ENCODE assay signal across 22 mouse cellular contexts in the genomic region with DNA sequence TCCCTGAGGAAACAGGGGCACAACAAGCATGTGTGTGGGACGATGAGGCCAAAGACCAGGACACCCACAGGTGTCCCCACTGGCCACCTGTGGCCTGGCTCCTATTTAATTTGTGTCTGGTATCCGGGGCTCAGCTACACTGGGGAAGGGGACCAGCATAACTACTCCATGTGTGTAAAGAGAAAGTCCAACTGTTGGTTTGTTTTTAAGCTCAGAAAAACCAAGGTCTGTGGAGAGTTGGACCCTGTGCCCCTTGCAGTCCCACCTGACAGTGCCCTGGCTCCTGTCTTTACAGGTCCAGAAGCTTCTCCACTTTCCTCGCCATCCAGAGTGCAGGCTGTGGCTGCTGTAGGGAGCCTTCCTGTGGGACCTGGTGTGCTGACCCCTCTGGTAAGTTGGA. TPM values are rescaled to one million over a fixed set of nuclear protein-coding genes. Genes with fewer than 3 reads are reported as not detected.
DNase-seq lines count a peak whose midpoint lies in the region; ATAC-seq lines count a peak whose summit lies in the region.
"Had no signal": no experiment of that assay in that cellular context is flagged by ENCODE, and none has a peak within 500 bp of the region (broad histone marks: within the 10 kb centered on the region; RNA-seq: fewer than 3 reads in every experiment).

A gene (plus strand): TSS at position 301 of the 400 bp plus-strand sequence.

- ATAC-seq in hindbrain, embryonic 14.5 days (ENCODE audit: low FRiP score): no peak
- ATAC-seq in hindbrain, embryonic 11.5 days (ENCODE audit: low FRiP score): no peak
- ATAC-seq in midbrain, embryonic 15.5 days (replicated peaks): no peak
- no peak for ATAC-seq in midbrain, embryonic 13.5 days
- ATAC-seq: liver, embryonic 12.5 days had no signal

- H3K9ac ChIP-seq in hindbrain, embryonic 14.5 days: no peak within 1 kb of the TSS
- no peak within 1 kb of the TSS for H3K9ac ChIP-seq in hindbrain, embryonic 11.5 days (ENCODE audit: low read depth, low read length)
- no peak within 1 kb of the TSS for H3K9ac ChIP-seq in midbrain, embryonic 15.5 days
- H3K9ac ChIP-seq in midbrain, embryonic 13.5 days (replicated peaks): no peak within 1 kb of the TSS
- H3K9ac ChIP-seq: embryonic facial prominence, embryonic 15.5 days; heart, embryonic 15.5 days; kidney, embryonic 15.5 days; liver, embryonic 12.5 days; lung, embryonic 14.5 days had no signal

- H3K9me3 ChIP-seq in hindbrain, embryonic 14.5 days (ENCODE audit: control insufficient read depth, low read length): peaks cover 8% of the 10 kb centered on the region; the same call in 1 of the 2 replicates
- H3K9me3 ChIP-seq in hindbrain, embryonic 11.5 days (ENCODE audit: control insufficient read depth, low read length): no peaks in the 10 kb centered on the region
- H3K9me3 ChIP-seq in midbrain, embryonic 15.5 days: 0 out of 2 replicates have a peak, but pooled peaks cover 6% of the 10 kb centered on the region
- peaks cover 5% of the 10 kb centered on the region; the same call in 1 of the 2 replicates for H3K9me3 ChIP-seq in midbrain, embryonic 13.5 days
- H3K9me3 ChIP-seq: embryonic facial prominence, embryonic 15.5 days; kidney, embryonic 15.5 days; liver, embryonic 12.5 days had no signal

- no peak for DNase-seq in hindbrain, embryonic 14.5 days (ENCODE audit: low spot score)
- no peak for DNase-seq in hindbrain, embryonic 11.5 days (ENCODE audit: low spot score)
- no peak for DNase-seq in layer of hippocampus, postnatal 25 days (ENCODE audit: extremely low spot score in 1 of 2, low spot score in 1 of 2)
- no peak for DNase-seq in left cerebral cortex, postnatal 4 days
- DNase-seq in retina, embryonic 14.5 days (ENCODE audit: low spot score): no peak
- DNase-seq: cerebellum, adult 18-20 months; embryo, embryonic 11 days; gastrocnemius, postnatal 14 days; heart, adult 2 months; lung, embryonic 14.5 days; lung, postnatal 4 days; spleen, adult 18-20 months had no signal

- H3K27ac ChIP-seq in hindbrain, embryonic 14.5 days: no peak within 1 kb of the TSS
- no peak within 1 kb of the TSS for H3K27ac ChIP-seq in hindbrain, embryonic 11.5 days (ENCODE audit: low read depth, low read length)
- no peak within 1 kb of the TSS for H3K27ac ChIP-seq in midbrain, embryonic 15.5 days
- no peak within 1 kb of the TSS for H3K27ac ChIP-seq in midbrain, embryonic 13.5 days
- H3K27ac ChIP-seq: embryonic facial prominence, embryonic 15.5 days; forebrain, embryonic 10.5 days; heart, adult 2 months; heart, embryonic 15.5 days; kidney, embryonic 15.5 days; liver, embryonic 12.5 days; midbrain, embryonic 10.5 days had no signal

- no peaks in the 10 kb centered on the region for H3K4me1 ChIP-seq in hindbrain, embryonic 14.5 days (replicated peaks; ENCODE audit: control insufficient read depth, insufficient read depth, low read length)
- H3K4me1 ChIP-seq in hindbrain, embryonic 11.5 days (replicated peaks; ENCODE audit: control insufficient read depth, insufficient read depth, low read length): no peaks in the 10 kb centered on the region
- no peaks in the 10 kb centered on the region for H3K4me1 ChIP-seq in midbrain, embryonic 15.5 days
- H3K4me1 ChIP-seq in midbrain, embryonic 13.5 days (replicated peaks): no peaks in the 10 kb centered on the region
- H3K4me1 ChIP-seq: embryonic facial prominence, embryonic 15.5 days; forebrain, embryonic 10.5 days; heart, embryonic 15.5 days; kidney, embryonic 15.5 days; liver, embryonic 12.5 days; midbrain, embryonic 10.5 days had no signal

- H3K4me2 ChIP-seq in hindbrain, embryonic 14.5 days (replicated peaks): no peak within 1 kb of the TSS
- no peak within 1 kb of the TSS for H3K4me2 ChIP-seq in hindbrain, embryonic 11.5 days (replicated peaks; ENCODE audit: low read depth, low read length)
- H3K4me2 ChIP-seq in midbrain, embryonic 15.5 days: no peak within 1 kb of the TSS
- H3K4me2 ChIP-seq in midbrain, embryonic 13.5 days (replicated peaks): no peak within 1 kb of the TSS
- H3K4me2 ChIP-seq: embryonic facial prominence, embryonic 15.5 days; heart, embryonic 15.5 days; kidney, embryonic 15.5 days; liver, embryonic 12.5 days; lung, embryonic 14.5 days had no signal

- 85% methylated on average over 3 of the region's 3 CpGs for WGBS in hindbrain, embryonic 14.5 days
- 92% methylated on average over 3 of the region's 3 CpGs for WGBS in hindbrain, embryonic 11.5 days
- WGBS in midbrain, embryonic 15.5 days: 93% methylated on average over 3 of the region's 3 CpGs
- 85% methylated on average over 3 of the region's 3 CpGs for WGBS in midbrain, embryonic 13.5 days

- intact Hi-C loops in left cerebral cortex, postnatal 4 days (cut with DNase I): no loop called here

- no peaks in the 10 kb centered on the region for H3K36me3 ChIP-seq in hindbrain, embryonic 14.5 days (replicated peaks; ENCODE audit: control insufficient read depth, insufficient read depth)
- no peaks in the 10 kb centered on the region for H3K36me3 ChIP-seq in hindbrain, embryonic 11.5 days (ENCODE audit: control insufficient read depth, insufficient read depth, low read length)
- H3K36me3 ChIP-seq in midbrain, embryonic 15.5 days (replicated peaks): no peaks in the 10 kb centered on the region
- no peaks in the 10 kb centered on the region for H3K36me3 ChIP-seq in midbrain, embryonic 13.5 days
- H3K36me3 ChIP-seq: embryonic facial prominence, embryonic 15.5 days; forebrain, embryonic 10.5 days; heart, embryonic 15.5 days; kidney, embryonic 15.5 days; liver, embryonic 12.5 days; midbrain, embryonic 10.5 days had no signal

- no peak within 1 kb of the TSS for H3K4me3 ChIP-seq in hindbrain, embryonic 14.5 days (replicated peaks; ENCODE audit: low read length)
- H3K4me3 ChIP-seq in hindbrain, embryonic 11.5 days (ENCODE audit: low read depth, low read length): no peak within 1 kb of the TSS
- H3K4me3 ChIP-seq in midbrain, embryonic 15.5 days: no peak within 1 kb of the TSS
- H3K4me3 ChIP-seq in midbrain, embryonic 13.5 days (replicated peaks): no peak within 1 kb of the TSS
- H3K4me3 ChIP-seq: embryonic facial prominence, embryonic 15.5 days; forebrain, embryonic 10.5 days; heart, adult 2 months; heart, embryonic 15.5 days; kidney, embryonic 15.5 days; liver, embryonic 12.5 days; midbrain, embryonic 10.5 days; myocyte had no signal

- no peaks in the 10 kb centered on the region for H3K27me3 ChIP-seq in hindbrain, embryonic 14.5 days (ENCODE audit: control insufficient read depth, insufficient read depth, low read length)
- no peaks in the 10 kb centered on the region for H3K27me3 ChIP-seq in hindbrain, embryonic 11.5 days (ENCODE audit: control insufficient read depth, insufficient read depth, low read length)
- H3K27me3 ChIP-seq in midbrain, embryonic 15.5 days (replicated peaks): no peaks in the 10 kb centered on the region
- H3K27me3 ChIP-seq in midbrain, embryonic 13.5 days: no peaks in the 10 kb centered on the region
- H3K27me3 ChIP-seq: embryonic facial prominence, embryonic 15.5 days; heart, embryonic 15.5 days; kidney, embryonic 15.5 days; liver, embryonic 12.5 days had no signal

RNA-seq across cellular contexts. Expression of the gene that starts here (rescaled TPM):
- 10.7 and 11.3 TPM in 2 replicates for polyA plus RNA-seq in hindbrain, embryonic 14.5 days (2014; fragmentation: Nextera tagmentation; extraction: Ambion mirVana)
- 2.2 and 2.7 TPM in 2 replicates for polyA plus RNA-seq in hindbrain, embryonic 11.5 days (2014; fragmentation: Nextera tagmentation; extraction: Ambion mirVana)
- polyA plus RNA-seq in midbrain, embryonic 15.5 days (2015; fragmentation: Nextera tagmentation; extraction: Ambion mirVana): 8.8 and 10.5 TPM in 2 replicates
- 5.8 and 6.3 TPM in 2 replicates for polyA plus RNA-seq in midbrain, embryonic 13.5 days (2015; fragmentation: Nextera tagmentation; extraction: Ambion mirVana)
- 100 to 1,000 TPM; 110 to 137 TPM for total RNA-seq in layer of hippocampus, postnatal 25 days (2021)
- total RNA-seq in left cerebral cortex, postnatal 4 days (2021): 100 to 1,000 TPM; 133 to 143 TPM
- total RNA-seq: hematopoietic stem cell, adult 5-6 weeks had no signal
